Mouse (Mus musculus) intestine, embryonic 14.5 days (tissue): ENCODE data around the gene Nlgn2. TPM values are rescaled to one million over a fixed set of nuclear protein-coding genes. Genes with fewer than 3 reads are reported as not detected.
"Not testable (repeated sequence)": the region's sequence is repeated elsewhere in the genome, so short reads cannot be mapped to it uniquely, and the experiment has no call there.

ENCODE experiments used
- ATAC-seq: fragments of 200-750 bp; cut with Nextera tagmentation; replicated peaks from 2 replicates; pipeline ENCODE4 v1.8.0; 2017; ENCODE audit warnings: low read depth, moderate number of reproducible peaks, moderate TSS enrichment, moderate library complexity; ENCODE audit not compliant: low FRiP score, low TSS enrichment
- DNase-seq: peaks from one replicate; pipeline ENCODE4 v3.0.0-alpha.2; 2018; ENCODE audit warnings: low spot score
- H3K27ac ChIP-seq: fragments of 300-500 bp; sonication (generic); 2 replicates; pipeline ENCODE4 v1.5.1; 2014; ENCODE audit warnings: low read depth, mild to moderate bottlenecking, control low read depth
- H3K27me3 ChIP-seq: fragments of 300-500 bp; sonication (generic); replicated peaks from 2 replicates; pipeline ENCODE4 v1.6.1; 2014; ENCODE audit warnings: low read length, control low read depth; ENCODE audit not compliant: control insufficient read depth, insufficient read depth
- H3K36me3 ChIP-seq: fragments of 300-500 bp; sonication (generic); 2 replicates; pipeline ENCODE4 v1.6.1; 2014; ENCODE audit warnings: low read length, control low read depth; ENCODE audit not compliant: control insufficient read depth, insufficient read depth
- H3K4me1 ChIP-seq: fragments of 300-500 bp; sonication (generic); replicated peaks from 2 replicates; pipeline ENCODE4 v1.6.1; 2014; ENCODE audit warnings: low read length, control low read depth, mixed read lengths; ENCODE audit not compliant: control insufficient read depth, insufficient read depth
- H3K4me2 ChIP-seq: fragments of 300-500 bp; sonication (generic); 2 replicates; pipeline ENCODE4 v1.6.1; 2014; ENCODE audit warnings: low read length
- H3K4me3 ChIP-seq: fragments of 300-500 bp; sonication (generic); 2 replicates; pipeline ENCODE4 v1.5.1; 2014; ENCODE audit warnings: low read depth, low read length, control low read depth, mixed read lengths
- H3K9ac ChIP-seq: fragments of 300-500 bp; sonication (generic); 2 replicates; pipeline ENCODE4 v1.6.1; 2014; ENCODE audit warnings: mild to moderate bottlenecking, low read length
- H3K9me3 ChIP-seq: fragments of 300-500 bp; sonication (generic); 2 replicates; pipeline ENCODE4 v1.6.1; 2016; ENCODE audit warnings: low read length, control low read depth; ENCODE audit not compliant: control insufficient read depth
- WGBS: fragments of 180-500 bp; shearing (Covaris S2); extraction: QIAGEN DNeasy Blood & Tissue Kit; methylation state at CpG from one replicate; pipeline ENCODE4 v1.1.7; 2014; 5-methylcytosine and 5-hydroxymethylcytosine counted together
- polyA plus RNA-seq: library from polyadenylated mRNA; unstranded; fragments of >200 nt; fragmentation: Nextera tagmentation; extraction: Ambion mirVana; gene quantifications from 2 replicates; pipeline ENCODE4 v1.2.1, GENCODE M21; 2014

Nlgn2 gene
- polyA plus RNA-seq, 1 experiment from 2014 or later, result 8.5 TPM

DNA sequence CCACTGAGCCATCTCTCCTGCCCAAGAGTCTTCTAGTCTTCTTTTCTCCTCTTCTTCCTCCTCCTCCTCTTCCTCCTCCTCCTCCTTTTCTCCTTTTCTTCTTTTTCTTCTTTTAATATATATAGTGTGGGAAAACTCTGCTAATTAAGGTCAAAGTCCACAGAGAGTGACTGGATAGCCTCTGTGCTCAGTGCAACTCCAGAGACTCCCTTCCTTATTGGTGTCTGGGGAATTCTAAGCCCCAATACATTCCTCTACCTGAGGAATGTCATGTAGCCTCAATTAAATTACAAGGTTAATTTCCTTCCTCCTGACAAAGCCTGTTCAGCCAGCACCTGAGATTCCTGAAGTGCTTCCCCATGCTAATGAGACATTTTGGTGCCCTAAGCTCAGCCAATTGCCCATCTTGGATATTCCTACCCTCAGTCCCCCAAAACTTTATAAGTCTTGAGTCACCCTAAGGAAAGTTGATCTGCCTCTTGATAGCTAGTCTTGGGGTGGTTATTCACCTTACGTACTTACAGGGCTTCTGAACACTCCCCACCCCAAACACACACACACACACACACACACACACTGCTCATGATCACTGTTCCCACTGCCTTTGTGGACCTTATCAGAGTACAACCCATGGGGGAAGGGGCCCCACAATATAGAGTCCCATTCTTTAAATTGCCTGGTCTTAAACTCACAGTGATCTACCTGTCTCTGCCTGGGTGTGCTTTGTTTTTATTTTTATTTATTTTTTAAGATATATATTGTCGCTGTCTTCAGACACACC lies 32.9 kb upstream of the Nlgn2 start:
- Histone ChIP-seq H3K27me3 (no peaks in the 10 kb centered on the region), H3K27ac (no peak overlapping the region), H3K4me1 (no peaks in the 10 kb centered on the region), H3K9me3 (no peaks in the 10 kb centered on the region), H3K4me3 (no peak overlapping the region), H3K9ac (no peak overlapping the region), H3K4me2 (no peak overlapping the region), H3K36me3 (no peaks in the 10 kb centered on the region)
- DNase-seq (no peak), ATAC-seq (no peak)
- 92% methylated on average over 2 of the region's 2 CpGs for WGBS

DNA sequence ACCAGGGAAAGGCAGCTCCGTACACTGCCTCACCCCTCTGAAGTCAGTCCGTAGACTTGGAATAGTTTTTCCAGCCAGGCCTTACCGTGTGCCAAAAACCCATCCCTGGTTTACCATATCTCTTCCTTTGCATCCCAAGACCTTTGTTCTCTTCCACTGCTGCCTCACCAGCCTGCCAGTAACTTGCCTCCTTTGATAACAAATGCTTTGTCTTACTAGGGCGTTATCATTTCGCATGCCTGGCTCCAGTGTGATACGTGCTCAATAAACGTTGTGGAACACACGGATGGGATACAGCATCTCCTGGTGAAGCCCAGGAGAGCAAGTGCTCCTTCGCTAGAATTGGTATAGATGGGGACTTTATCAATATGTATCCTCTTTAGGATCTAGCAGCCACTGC lies 29.8 kb upstream of the Nlgn2 start:
- no peak for ATAC-seq
- H3K27ac ChIP-seq, result no peak overlapping the region
- H3K9me3 ChIP-seq, result no peaks in the 10 kb centered on the region
- no peak for DNase-seq
- no peak overlapping the region for H3K4me3 ChIP-seq
- H3K36me3 ChIP-seq, result no peaks in the 10 kb centered on the region
- 59% methylated on average over 9 of the region's 9 CpGs for WGBS
- no peak overlapping the region for H3K4me2 ChIP-seq
- no peaks in the 10 kb centered on the region for H3K4me1 ChIP-seq
- H3K27me3 ChIP-seq, result no peaks in the 10 kb centered on the region
- H3K9ac ChIP-seq, result no peak overlapping the region

GRCm38 (mm10) chr11:69865561-69865960 lies 28.0 kb upstream of the Nlgn2 start:
- no peak overlapping the region for H3K9ac ChIP-seq
- H3K4me2 ChIP-seq, result no peak overlapping the region
- 84% methylated on average over 9 of the region's 9 CpGs for WGBS
- H3K27ac ChIP-seq, result no peak overlapping the region
- no peaks in the 10 kb centered on the region for H3K27me3 ChIP-seq
- ATAC-seq, result no peak
- H3K36me3 ChIP-seq, result no peaks in the 10 kb centered on the region
- no peak for DNase-seq
- no peak overlapping the region for H3K4me3 ChIP-seq
- H3K9me3 ChIP-seq, result no peaks in the 10 kb centered on the region
- H3K4me1 ChIP-seq, result no peaks in the 10 kb centered on the region

- H3K9ac ChIP-seq, result no peak overlapping the region
- WGBS, result 60% methylated on average over 8 of the region's 8 CpGs
- no peaks in the 10 kb centered on the region for H3K36me3 ChIP-seq
- no peaks in the 10 kb centered on the region; the same call in 1 of the 2 replicates for H3K27me3 ChIP-seq
- no peaks in the 10 kb centered on the region for H3K9me3 ChIP-seq
- no peak overlapping the region for H3K4me2 ChIP-seq
- no peak for DNase-seq
- no peak for ATAC-seq
- no peak overlapping the region for H3K4me3 ChIP-seq
- H3K27ac ChIP-seq, result no peak overlapping the region
- no peaks in the 10 kb centered on the region for H3K4me1 ChIP-seq
Observed at GRCm38 (mm10) chr11:69864138-69864860, 26.7 kb upstream of the Nlgn2 start.

DNA sequence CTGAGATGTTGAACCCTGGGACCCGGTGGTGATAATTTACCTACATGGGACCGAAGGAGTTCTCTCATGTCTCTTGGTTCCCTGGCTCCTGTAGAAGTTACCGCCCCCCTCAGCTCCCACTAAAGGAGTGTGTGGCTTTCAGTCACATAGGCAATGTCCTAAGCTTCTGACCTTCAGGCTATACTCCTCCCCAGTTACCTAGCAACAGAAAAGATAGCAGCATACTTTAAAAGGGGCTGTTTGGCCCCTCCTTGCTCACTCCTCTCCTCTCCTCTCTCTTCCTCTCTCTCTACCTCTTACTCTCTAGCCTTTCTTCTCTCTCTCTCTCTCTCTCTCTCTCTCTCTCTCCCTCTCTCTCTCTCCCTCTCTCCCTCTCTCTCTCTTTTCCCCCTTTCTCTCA lies 26.1 kb upstream of the Nlgn2 start:
- WGBS, result 73% methylated on average over 3 of the region's 3 CpGs
- not testable (repeated sequence) for H3K27ac ChIP-seq

GRCm38 (mm10) chr11:69858113-69858998 lies 20.8 kb upstream of the Nlgn2 start, which contains the start of gene Tnk1:
Gene Tnk1 (minus strand): TSS chr11:69858730.
- WGBS, result 14% methylated on average over 30 of the region's 30 CpGs
- ATAC-seq (peak; percentile 76), DNase-seq (peak; percentile 75)
- Histone ChIP-seq H3K9me3 (no peaks in the 10 kb centered on the region), H3K9ac (peak within 1 kb of the TSS; percentile 27), H3K27me3 (peaks cover 13% of the 10 kb centered on the region), H3K4me3 (peak within 1 kb of the TSS; percentile 20), H3K4me2 (peak within 1 kb of the TSS; percentile 43), H3K4me1 (no peaks in the 10 kb centered on the region), H3K36me3 (no peaks in the 10 kb centered on the region), H3K27ac (peak within 1 kb of the TSS; percentile 9; the same call in 1 of the 2 replicates)

More for the DNA sequence above, 26.1 kb upstream of the Nlgn2 start:
- not testable (repeated sequence) for H3K36me3 ChIP-seq, H3K9ac ChIP-seq, H3K4me2 ChIP-seq, ATAC-seq, H3K4me3 ChIP-seq, H3K4me1 ChIP-seq, H3K9me3 ChIP-seq, DNase-seq, H3K27me3 ChIP-seq

DNA sequence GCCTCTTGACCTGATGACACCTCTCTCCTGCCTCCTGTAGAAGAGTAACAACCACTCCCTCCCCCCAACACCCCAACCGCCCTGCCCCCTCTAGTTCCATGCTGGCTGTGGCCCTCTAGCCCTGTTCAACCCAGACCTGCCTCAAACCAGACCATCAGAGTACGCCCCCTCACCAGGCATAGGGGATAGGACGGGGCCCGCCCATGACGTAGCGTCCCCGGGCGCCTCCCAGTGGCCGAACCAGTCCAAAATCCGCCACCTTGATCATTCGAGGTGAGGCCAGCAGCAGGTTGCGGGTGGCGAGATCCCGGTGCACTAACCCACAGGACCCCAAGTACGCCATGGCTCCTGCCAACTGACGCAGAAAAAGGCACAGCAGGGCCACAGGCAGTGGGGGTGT lies 17.8 kb upstream of the Nlgn2 start:
- H3K36me3 ChIP-seq, result peaks cover 24% of the 10 kb centered on the region
- H3K4me3 ChIP-seq, result no peak overlapping the region
- 29% methylated on average over 16 of the region's 16 CpGs for WGBS
- ATAC-seq, result no peak; the same call in 1 of the 2 replicates
- no peak overlapping the region for H3K4me2 ChIP-seq
- H3K27me3 ChIP-seq, result peaks cover 13% of the 10 kb centered on the region
- H3K27ac ChIP-seq, result no peak overlapping the region
- no peaks in the 10 kb centered on the region for H3K4me1 ChIP-seq
- no peaks in the 10 kb centered on the region for H3K9me3 ChIP-seq
- H3K9ac ChIP-seq, result no peak overlapping the region
- no peak for DNase-seq

GRCm38 (mm10) chr11:69854680-69855079 lies 17.1 kb upstream of the Nlgn2 start:
- Histone ChIP-seq H3K27me3 (peaks cover 13% of the 10 kb centered on the region), H3K36me3 (peaks cover 31% of the 10 kb centered on the region), H3K9me3 (no peaks in the 10 kb centered on the region), H3K4me2 (no peak overlapping the region), H3K4me3 (no peak overlapping the region), H3K27ac (no peak overlapping the region), H3K9ac (no peak overlapping the region), H3K4me1 (no peaks in the 10 kb centered on the region)
- DNase-seq (no peak), ATAC-seq (no peak)
- 85% methylated on average over 10 of the region's 10 CpGs for whole genome bisulfite sequencing
